Mouse (Mus musculus) midbrain, embryonic 10.5 days (tissue): ENCODE measurements around the gene Clcnka. TPM values are rescaled to one million over a fixed set of nuclear protein-coding genes. Genes with fewer than 3 reads are reported as not detected.
A peak's percentile ranks its signal among the peaks of the same experiment; 100 is the strongest.

Experiments used
- DNase-seq: peaks from one replicate; pipeline ENCODE4 v3.0.0-alpha.2; 2017; ENCODE audit warnings: low spot score
- H3K27ac ChIP-seq: fragments of 300-500 bp; sonication (generic); replicated peaks from 2 replicates; pipeline ENCODE4 v1.5.1; 2016; ENCODE audit warnings: mild to moderate bottlenecking
- H3K27me3 ChIP-seq: fragments of 300-500 bp; sonication (generic); 2 replicates; pipeline ENCODE4 v1.6.1; 2016; ENCODE audit warnings: low read depth, mild to moderate bottlenecking; ENCODE audit not compliant: poor library complexity, severe bottlenecking
- H3K36me3 ChIP-seq: fragments of 300-500 bp; sonication (generic); 2 replicates; pipeline ENCODE4 v1.6.1; 2016; ENCODE audit warnings: mild to moderate bottlenecking, moderate library complexity
- H3K4me1 ChIP-seq: fragments of 300-500 bp; sonication (generic); 2 replicates; pipeline ENCODE4 v1.6.1; 2016
- H3K4me3 ChIP-seq: fragments of 300-500 bp; sonication (generic); 2 replicates; pipeline ENCODE4 v1.5.1; 2016; ENCODE audit warnings: mild to moderate bottlenecking, moderate library complexity
- H3K9me3 ChIP-seq: fragments of 300-500 bp; sonication (generic); replicated peaks from 2 replicates; pipeline ENCODE4 v1.6.1; 2016; ENCODE audit warnings: mild to moderate bottlenecking
- WGBS: fragments of 180-500 bp; shearing (Covaris S2); methylation state at CpG from one replicate; pipeline ENCODE4 v1.1.7; 2016; 5-methylcytosine and 5-hydroxymethylcytosine counted together
- polyA plus RNA-seq: library from polyadenylated mRNA; unstranded; fragments of >200 nt; fragmentation: Nextera tagmentation; extraction: Ambion mirVana; gene quantifications from 2 replicates; pipeline ENCODE4 v1.2.1, GENCODE M21; 2016

The Clcnka gene
- polyA plus RNA-seq, 1 experiment from 2014 or later: not detected

DNA sequence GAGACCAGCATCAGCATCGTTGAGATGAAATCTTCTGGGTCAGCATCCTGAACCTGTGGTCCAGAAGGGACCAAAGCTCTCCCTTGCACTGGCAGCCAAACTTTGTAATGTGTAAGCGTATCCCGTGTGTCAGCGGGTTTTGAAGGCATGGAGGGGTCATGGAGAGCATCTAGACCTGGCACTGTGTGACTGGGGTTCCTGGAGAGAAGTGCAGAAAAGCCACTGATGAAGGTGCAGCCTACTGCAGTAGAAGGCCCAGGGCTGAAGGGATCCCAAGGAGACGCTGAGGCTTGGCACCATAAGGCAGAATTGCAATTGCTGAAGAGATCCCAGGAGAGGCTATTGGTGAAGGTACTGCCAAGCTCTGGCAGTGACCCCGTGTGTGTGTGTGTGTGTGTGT, 30.9 kb upstream of the Clcnka start:
- Histone ChIP-seq H3K36me3 (no peaks in the 10 kb centered on the region), H3K4me3 (no peak overlapping the region), H3K27me3 (peaks cover 41% of the 10 kb centered on the region), H3K4me1 (peaks cover 18% of the 10 kb centered on the region), H3K27ac (no peak overlapping the region), H3K9me3 (no peaks in the 10 kb centered on the region)
- DNase-seq: no peak
- WGBS: 82% methylated on average over 6 of the region's 6 CpGs

DNA sequence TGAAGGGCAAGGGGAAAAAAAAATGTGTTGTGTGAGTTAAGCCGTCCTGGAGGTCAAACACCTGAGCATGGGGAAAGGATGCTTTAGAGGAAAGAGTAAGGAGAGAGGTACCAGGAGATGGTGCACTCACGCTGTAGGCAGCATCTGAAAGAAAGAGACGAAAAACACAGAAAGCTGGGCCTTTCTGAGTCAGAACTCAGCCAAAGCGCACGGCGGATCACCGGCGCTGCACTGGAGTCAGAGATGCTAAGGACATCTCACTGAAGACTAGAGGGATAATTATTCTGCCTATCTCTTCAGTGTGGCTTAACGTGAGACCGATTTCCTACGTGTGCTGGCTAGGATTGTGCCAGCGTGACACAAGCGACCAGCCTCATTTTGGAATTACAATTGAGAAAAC, 29.4 kb upstream of the Clcnka start:
- Histone ChIP-seq H3K27ac (no peak overlapping the region), H3K4me1 (peaks cover 18% of the 10 kb centered on the region), H3K36me3 (no peaks in the 10 kb centered on the region), H3K4me3 (no peak overlapping the region), H3K27me3 (peaks cover 54% of the 10 kb centered on the region), H3K9me3 (no peaks in the 10 kb centered on the region)
- no peak for DNase-seq
- 86% methylated on average over 13 of the region's 13 CpGs for WGBS

DNA sequence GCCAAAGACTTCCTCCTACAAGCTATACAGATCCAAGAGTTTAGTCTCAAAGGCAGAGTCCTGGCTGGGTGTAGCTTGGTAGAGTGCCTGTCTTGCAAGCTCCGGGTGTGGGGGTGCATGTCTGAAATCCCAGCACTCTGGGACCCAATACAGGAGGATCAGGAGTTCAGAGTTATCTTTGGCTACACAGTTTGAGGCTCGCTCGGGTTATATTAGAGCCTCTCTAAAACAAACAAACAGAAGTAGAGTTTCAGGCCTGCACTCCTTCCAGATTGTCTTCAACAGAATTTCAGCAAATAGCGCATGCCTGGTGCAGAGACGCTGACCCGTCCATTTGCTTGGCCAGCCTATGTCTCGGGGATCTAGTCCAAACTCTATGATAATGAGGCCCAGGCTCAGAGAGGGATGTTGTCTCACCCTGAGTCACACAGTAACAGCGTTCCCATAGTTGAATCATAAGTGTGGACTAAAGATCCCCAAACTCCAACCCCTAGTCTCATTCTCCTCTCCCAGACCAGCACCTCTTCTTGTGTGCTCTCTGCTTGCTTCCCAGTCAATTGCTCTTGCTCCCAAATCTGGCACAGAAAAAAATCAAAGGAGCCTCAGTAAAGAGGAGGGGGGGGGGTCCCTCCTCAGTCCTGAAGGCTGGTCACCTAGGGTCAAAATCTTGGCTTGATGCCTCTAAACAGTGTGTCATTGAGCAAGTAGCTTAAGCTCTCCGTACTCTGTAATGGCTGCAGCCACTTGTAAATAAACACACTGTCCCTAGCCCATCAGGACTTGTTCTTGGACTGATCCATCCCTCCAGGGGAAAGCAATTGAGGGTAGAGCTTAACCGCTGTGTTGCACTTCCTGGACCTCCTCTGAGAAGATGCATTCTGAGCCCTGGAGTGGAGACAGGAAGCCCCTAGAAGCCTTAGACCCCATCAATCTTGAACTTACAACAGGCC, 28.5 kb upstream of the Clcnka start:
- DNase-seq: no peak
- peaks cover 60% of the 10 kb centered on the region for H3K27me3 ChIP-seq
- no peak overlapping the region for H3K27ac ChIP-seq
- 80% methylated on average over 10 of the region's 10 CpGs for WGBS
- no peaks in the 10 kb centered on the region for H3K36me3 ChIP-seq
- H3K4me3 ChIP-seq: no peak overlapping the region
- no peaks in the 10 kb centered on the region for H3K9me3 ChIP-seq
- peaks cover 18% of the 10 kb centered on the region for H3K4me1 ChIP-seq

- Histone ChIP-seq H3K4me3 (peak overlapping the region; percentile 55), H3K27ac (peak overlapping the region; percentile 67), H3K27me3 (peaks cover 73% of the 10 kb centered on the region), H3K36me3 (no peaks in the 10 kb centered on the region), H3K9me3 (no peaks in the 10 kb centered on the region), H3K4me1 (peaks cover 18% of the 10 kb centered on the region)
- 5% methylated on average over 36 of the region's 36 CpGs for WGBS
- DNase-seq: peak; percentile 30
Observed at GRCm38 (mm10) chr4:141425484-141426479, 27.3 kb upstream of the Clcnka start.

DNA sequence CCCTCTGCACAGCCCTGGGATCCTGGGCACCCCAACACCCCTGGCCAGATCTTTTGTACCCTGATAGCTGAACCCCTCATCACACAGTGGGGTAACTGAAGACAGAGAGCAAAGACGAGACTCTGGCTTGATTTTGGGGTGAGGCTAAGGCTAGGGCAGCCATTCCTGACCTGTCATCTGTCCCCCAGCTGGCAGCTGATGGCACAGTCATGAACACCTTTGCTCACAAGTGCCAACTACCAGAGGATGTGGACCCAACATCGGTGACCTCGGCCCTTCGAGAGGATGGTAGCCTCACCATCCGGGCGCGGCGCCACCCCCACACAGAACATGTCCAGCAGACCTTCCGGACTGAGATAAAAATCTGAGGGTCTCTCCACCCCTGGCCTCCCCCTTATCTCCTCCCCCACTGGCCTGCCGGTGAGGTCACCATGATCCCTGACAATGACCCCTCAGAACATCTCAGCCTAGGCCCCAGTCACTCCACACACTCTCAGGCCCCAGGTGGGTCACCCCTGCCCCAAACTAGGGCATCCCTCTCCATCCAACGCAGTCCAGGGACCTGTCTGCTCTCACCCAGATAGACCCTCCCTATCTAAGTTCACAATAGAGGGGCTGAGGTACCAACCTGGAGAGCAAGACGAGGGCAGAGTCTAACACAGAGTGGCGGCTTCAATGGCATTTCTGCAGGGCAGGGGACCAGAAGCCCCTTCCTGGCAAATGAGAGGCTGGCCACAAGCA, 25.3 kb upstream of the Clcnka start:
- 91% methylated on average over 13 of the region's 13 CpGs for WGBS
- Histone ChIP-seq H3K27me3 (peaks cover 73% of the 10 kb centered on the region), H3K4me1 (peaks cover 25% of the 10 kb centered on the region), H3K9me3 (no peaks in the 10 kb centered on the region), H3K27ac (no peak overlapping the region), H3K4me3 (no peak overlapping the region), H3K36me3 (no peaks in the 10 kb centered on the region)
- DNase-seq: no peak

DNA sequence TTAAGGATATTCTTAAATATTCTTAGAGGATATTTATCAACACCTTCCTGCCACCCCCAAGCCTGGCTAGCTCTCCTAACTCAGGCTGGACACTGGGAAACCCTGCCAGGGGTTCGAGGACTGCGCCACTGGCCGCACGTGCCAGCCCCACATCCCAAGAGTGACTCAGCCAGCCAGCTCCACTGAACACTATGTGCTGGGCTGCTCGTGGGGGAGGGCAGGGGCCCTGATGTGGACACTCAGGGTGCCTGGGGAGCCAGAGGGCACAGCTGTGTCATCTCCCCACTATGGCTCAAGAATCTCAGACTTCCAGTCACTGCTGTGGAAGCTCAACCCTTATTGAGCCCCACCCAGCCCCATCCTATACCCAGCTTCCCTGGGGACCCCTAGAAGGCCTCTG, 24.8 kb upstream of the Clcnka start:
- WGBS: 84% methylated on average over 5 of the region's 5 CpGs
- Histone ChIP-seq H3K27me3 (peaks cover 72% of the 10 kb centered on the region), H3K27ac (no peak overlapping the region), H3K4me1 (peaks cover 25% of the 10 kb centered on the region), H3K36me3 (no peaks in the 10 kb centered on the region), H3K9me3 (no peaks in the 10 kb centered on the region), H3K4me3 (no peak overlapping the region)
- DNase-seq: no peak

DNA sequence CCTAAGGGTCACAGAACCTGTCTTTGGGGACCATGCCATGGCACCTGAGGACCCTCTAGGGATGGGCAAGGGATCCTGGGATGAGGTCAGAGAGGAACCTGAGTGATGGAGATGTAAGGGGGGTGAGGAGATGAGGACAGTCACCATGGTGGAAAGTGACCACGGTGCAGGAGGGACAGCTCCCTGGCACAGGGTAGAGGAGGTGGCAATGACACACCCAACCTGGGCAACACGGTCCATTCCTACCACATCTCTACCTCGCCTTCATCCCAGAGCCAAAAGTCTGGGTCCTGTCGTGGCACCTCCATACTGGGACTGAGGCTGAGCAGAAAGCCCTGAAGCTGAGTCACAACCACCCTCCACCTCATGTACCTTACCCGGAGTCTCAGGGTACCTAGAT, 24.3 kb upstream of the Clcnka start:
- H3K9me3 ChIP-seq: no peaks in the 10 kb centered on the region
- H3K36me3 ChIP-seq: no peaks in the 10 kb centered on the region
- 77% methylated on average over 5 of the region's 5 CpGs for WGBS
- no peak overlapping the region for H3K4me3 ChIP-seq
- DNase-seq: no peak
- H3K4me1 ChIP-seq: peaks cover 25% of the 10 kb centered on the region
- peaks cover 67% of the 10 kb centered on the region for H3K27me3 ChIP-seq
- no peak overlapping the region for H3K27ac ChIP-seq

DNA sequence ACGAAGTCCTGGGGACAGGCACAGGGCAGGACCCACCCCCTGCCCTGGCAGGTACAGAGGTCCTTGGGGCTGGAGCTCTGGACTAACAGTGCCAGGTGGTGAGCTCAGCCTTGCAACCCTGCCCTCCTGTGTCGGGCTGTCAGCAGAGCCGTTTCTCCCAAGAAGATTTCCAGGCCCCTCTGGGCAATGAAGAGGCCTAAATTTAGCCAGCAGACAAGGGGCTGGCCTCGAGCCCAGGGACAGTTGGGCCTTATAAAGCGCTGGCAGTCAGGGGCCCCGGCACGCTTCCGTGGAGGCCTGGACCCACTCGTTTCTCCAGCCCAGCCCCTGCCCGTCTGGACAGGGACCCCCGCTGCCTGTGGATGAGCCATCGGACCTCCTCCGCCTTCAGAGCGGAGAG, 22.9 kb upstream of the Clcnka start:
- no peak overlapping the region for H3K27ac ChIP-seq
- H3K27me3 ChIP-seq: peaks cover 53% of the 10 kb centered on the region

GRCm38 (mm10) chr4:141420886-141421285, 22.4 kb upstream of the Clcnka start:
- DNase-seq: no peak
- Histone ChIP-seq H3K27me3 (peaks cover 47% of the 10 kb centered on the region), H3K27ac (no peak overlapping the region), H3K4me3 (no peak overlapping the region), H3K9me3 (no peaks in the 10 kb centered on the region), H3K4me1 (peaks cover 18% of the 10 kb centered on the region), H3K36me3 (no peaks in the 10 kb centered on the region)
- WGBS: 59% methylated on average over 9 of the region's 9 CpGs

More for the DNA sequence above, 22.9 kb upstream of the Clcnka start:
- Histone ChIP-seq H3K4me1 (peaks cover 24% of the 10 kb centered on the region), H3K36me3 (no peaks in the 10 kb centered on the region), H3K9me3 (no peaks in the 10 kb centered on the region), H3K4me3 (no peak overlapping the region)
- WGBS: 83% methylated on average over 14 of the region's 14 CpGs
- no peak for DNase-seq

GRCm38 (mm10) chr4:141420192-141420829, 21.8 kb upstream of the Clcnka start, which contains the start of gene Hspb7:
TSS of gene Hspb7 (plus strand) at chr4:141420779.
- WGBS: 60% methylated on average over 9 of the region's 9 CpGs
- Histone ChIP-seq H3K4me3 (no peak within 1 kb of the TSS), H3K27ac (no peak within 1 kb of the TSS), H3K27me3 (peaks cover 42% of the 10 kb centered on the region), H3K36me3 (no peaks in the 10 kb centered on the region), H3K4me1 (peaks cover 12% of the 10 kb centered on the region), H3K9me3 (no peaks in the 10 kb centered on the region)
- no peak for DNase-seq

DNA sequence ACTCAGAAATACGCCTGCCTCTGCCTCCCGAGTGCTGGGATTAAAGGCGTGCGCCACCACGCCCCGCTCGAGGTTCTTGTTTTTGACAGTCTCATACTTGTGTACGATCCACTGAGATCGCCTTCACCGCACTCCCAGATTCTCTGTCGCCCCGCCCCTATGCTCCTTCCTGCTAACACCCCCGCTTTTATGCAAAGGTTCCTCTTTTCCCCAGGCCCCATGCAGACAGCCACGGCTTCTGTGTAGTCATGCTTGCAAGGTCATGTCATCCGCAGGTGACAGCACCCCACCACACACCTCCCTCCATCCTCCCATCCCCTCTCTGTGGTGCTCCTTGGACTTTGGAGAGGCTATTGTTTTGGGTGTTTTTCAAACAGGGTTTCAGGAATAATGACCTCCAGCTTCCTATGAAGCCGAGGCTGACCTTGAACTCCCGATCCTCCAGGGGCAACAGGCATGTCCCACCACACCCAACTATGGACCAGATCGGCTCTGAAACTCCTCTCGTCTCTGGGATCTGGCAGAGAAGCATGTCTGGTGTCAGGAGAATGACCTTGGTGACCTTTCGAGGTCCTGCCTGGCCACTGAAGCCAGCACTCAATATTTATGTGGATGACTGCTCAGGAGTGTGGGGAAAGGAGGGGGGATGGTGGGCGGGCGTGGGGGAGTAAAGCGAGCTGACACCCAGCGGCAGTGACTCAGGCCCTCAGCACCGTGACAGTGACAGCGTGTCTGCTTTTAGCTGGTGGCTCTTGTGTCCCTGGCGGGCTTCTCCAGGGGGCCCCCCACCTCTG, 21.1 kb upstream of the Clcnka start:
- Histone ChIP-seq H3K36me3 (no peaks in the 10 kb centered on the region), H3K27me3 (peaks cover 35% of the 10 kb centered on the region), H3K4me3 (no peak overlapping the region), H3K9me3 (no peaks in the 10 kb centered on the region), H3K27ac (no peak overlapping the region), H3K4me1 (peaks cover 8% of the 10 kb centered on the region; the same call in 1 of the 2 replicates)
- no peak for DNase-seq
- 76% methylated on average over 27 of the region's 27 CpGs for WGBS
